Mouse (Mus musculus) intestine, postnatal 0 days (tissue): ENCODE results near the gene Nit2. TPM values are rescaled to one million over a fixed set of nuclear protein-coding genes. Genes with fewer than 3 reads are reported as not detected.
A peak's percentile ranks its signal among the peaks of the same experiment; 100 is the strongest.

ENCODE experiments used
- ATAC-seq: fragments of 200-750 bp; cut with Nextera tagmentation; 2 replicates; pipeline ENCODE4 v1.8.0; 2017; ENCODE audit warnings: mild to moderate bottlenecking, moderate TSS enrichment, moderate library complexity
- H3K27ac ChIP-seq: fragments of 300-500 bp; sonication (generic); 2 replicates; pipeline ENCODE4 v1.5.1; 2014; ENCODE audit warnings: mild to moderate bottlenecking, low read depth, low read length, moderate library complexity
- H3K27me3 ChIP-seq: fragments of 300-500 bp; sonication (generic); replicated peaks from 2 replicates; pipeline ENCODE4 v1.6.1; 2014; ENCODE audit warnings: low read length, mixed read lengths; ENCODE audit not compliant: control insufficient read depth, insufficient read depth
- H3K36me3 ChIP-seq: fragments of 300-500 bp; sonication (generic); 2 replicates; pipeline ENCODE4 v1.6.1; 2014; ENCODE audit warnings: mild to moderate bottlenecking, moderate library complexity; ENCODE audit not compliant: control insufficient read depth, insufficient read depth
- H3K4me1 ChIP-seq: fragments of 300-500 bp; sonication (generic); replicated peaks from 2 replicates; pipeline ENCODE4 v1.6.1; 2014; ENCODE audit warnings: antibody characterized with exemption, low read length, mixed read lengths; ENCODE audit not compliant: control insufficient read depth, insufficient read depth
- H3K4me2 ChIP-seq: fragments of 300-500 bp; sonication (generic); replicated peaks from 2 replicates; pipeline ENCODE4 v1.6.1; 2014; ENCODE audit warnings: low read depth, mild to moderate bottlenecking, moderate library complexity
- H3K4me3 ChIP-seq: fragments of 300-500 bp; sonication (generic); 2 replicates; pipeline ENCODE4 v1.5.1; 2014; ENCODE audit warnings: low read depth, low read length
- H3K9ac ChIP-seq: fragments of 300-500 bp; sonication (generic); 2 replicates; pipeline ENCODE4 v1.6.1; 2014; ENCODE audit warnings: mild to moderate bottlenecking, low read depth, low read length
- H3K9me3 ChIP-seq: fragments of 300-500 bp; sonication (generic); 2 replicates; pipeline ENCODE4 v1.6.1; 2016; ENCODE audit warnings: mixed run types; ENCODE audit not compliant: control insufficient read depth
- CTCF ChIP-seq: sonication (generic); IDR thresholded peaks from 2 replicates; pipeline ENCODE4 v1.5.1; 2016; ENCODE audit warnings: low read depth, mild to moderate bottlenecking, control low read depth, antibody characterized with exemption, moderate library complexity
- WGBS: fragments of 180-500 bp; shearing (Covaris S2); extraction: QIAGEN DNeasy Blood & Tissue Kit; methylation state at CpG from one replicate; pipeline ENCODE4 v1.1.7; 2014; 5-methylcytosine and 5-hydroxymethylcytosine counted together
- polyA plus RNA-seq: library from polyadenylated mRNA; unstranded; fragments of >200 nt; fragmentation: Nextera tagmentation; extraction: Ambion mirVana; gene quantifications from 2 replicates; pipeline ENCODE4 v1.2.1, GENCODE M21; 2015

The Nit2 gene
- polyA plus RNA-seq: 46.1 and 46.2 TPM in 2 replicates

- Histone ChIP-seq H3K4me3 (peak within 1 kb of the TSS; percentile 87), H3K9ac (peak within 1 kb of the TSS; percentile 88), H3K4me1 (no peaks in the 10 kb centered on the region), H3K4me2 (peak within 1 kb of the TSS; percentile 94), H3K27ac (peak within 1 kb of the TSS; percentile 81), H3K36me3 (peaks cover 22% of the 10 kb centered on the region), H3K9me3 (no peaks in the 10 kb centered on the region), H3K27me3 (no peaks in the 10 kb centered on the region)
- ATAC-seq: peak; percentile 95
- TF ChIP-seq CTCF: peak; percentile 88
- WGBS: under 1% methylated on average over 58 of the region's 58 CpGs
Observed at GRCm38 (mm10) chr16:57166611-57167513, at the start of gene Nit2. TSS of gene Nit2 (minus strand) at chr16:57167341.

- Histone ChIP-seq H3K4me3 (no peak overlapping the region), H3K4me1 (no peaks in the 10 kb centered on the region), H3K27me3 (no peaks in the 10 kb centered on the region), H3K36me3 (peaks cover 23% of the 10 kb centered on the region), H3K4me2 (no peak overlapping the region), H3K27ac (no peak overlapping the region), H3K9me3 (no peaks in the 10 kb centered on the region), H3K9ac (no peak overlapping the region)
- no peak for TF ChIP-seq CTCF
- ATAC-seq: no peak
Observed at GRCm38 (mm10) chr16:57215957-57216356, 48.8 kb upstream of the Nit2 start.

- Histone ChIP-seq H3K9me3 (no peaks in the 10 kb centered on the region), H3K4me3 (no peak overlapping the region), H3K4me2 (no peak overlapping the region), H3K36me3 (peaks cover 42% of the 10 kb centered on the region), H3K9ac (no peak overlapping the region), H3K27me3 (no peaks in the 10 kb centered on the region), H3K4me1 (no peaks in the 10 kb centered on the region), H3K27ac (no peak overlapping the region)
- TF ChIP-seq CTCF: no peak
- no peak for ATAC-seq
- 95% methylated on average over 2 of the region's 2 CpGs for WGBS
Observed at GRCm38 (mm10) chr16:57211037-57211436, 43.9 kb upstream of the Nit2 start.

- Histone ChIP-seq H3K36me3 (peaks cover 42% of the 10 kb centered on the region), H3K4me1 (no peaks in the 10 kb centered on the region), H3K27me3 (no peaks in the 10 kb centered on the region), H3K4me2 (no peak overlapping the region), H3K9me3 (no peaks in the 10 kb centered on the region), H3K4me3 (no peak overlapping the region), H3K27ac (no peak overlapping the region), H3K9ac (no peak overlapping the region)
- WGBS: 86% methylated on average over 2 of the region's 2 CpGs
- ATAC-seq: no peak
- TF ChIP-seq CTCF: no peak
Observed at GRCm38 (mm10) chr16:57208342-57208741, 41.2 kb upstream of the Nit2 start.

DNA sequence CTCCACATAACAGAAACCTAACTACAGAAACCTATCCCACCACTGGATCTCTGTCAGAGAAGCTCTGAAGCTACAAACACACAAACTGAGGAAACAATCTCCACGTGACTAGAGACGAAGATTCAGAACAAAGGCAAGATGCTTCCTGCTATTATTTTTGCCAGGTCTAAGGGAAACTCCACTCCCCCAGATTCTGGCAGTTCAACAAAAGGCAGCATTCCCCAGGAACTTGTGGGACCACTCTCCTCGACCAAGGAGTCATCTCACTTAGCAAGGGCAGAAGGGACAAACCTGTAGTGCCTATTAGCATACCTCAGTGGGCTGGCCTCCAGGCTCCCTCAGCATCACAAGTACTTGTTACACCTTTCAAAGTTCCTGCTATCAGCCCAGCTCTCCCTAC is 30.1 kb upstream of the Nit2 start:
- Histone ChIP-seq H3K4me1 (no peaks in the 10 kb centered on the region), H3K27me3 (no peaks in the 10 kb centered on the region), H3K27ac (no peak overlapping the region), H3K36me3 (peaks cover 33% of the 10 kb centered on the region), H3K4me3 (no peak overlapping the region), H3K4me2 (no peak overlapping the region), H3K9ac (no peak overlapping the region), H3K9me3 (no peaks in the 10 kb centered on the region)
- TF ChIP-seq CTCF: no peak
- WGBS: 66% methylated on average over 3 of the region's 3 CpGs
- ATAC-seq: no peak

DNA sequence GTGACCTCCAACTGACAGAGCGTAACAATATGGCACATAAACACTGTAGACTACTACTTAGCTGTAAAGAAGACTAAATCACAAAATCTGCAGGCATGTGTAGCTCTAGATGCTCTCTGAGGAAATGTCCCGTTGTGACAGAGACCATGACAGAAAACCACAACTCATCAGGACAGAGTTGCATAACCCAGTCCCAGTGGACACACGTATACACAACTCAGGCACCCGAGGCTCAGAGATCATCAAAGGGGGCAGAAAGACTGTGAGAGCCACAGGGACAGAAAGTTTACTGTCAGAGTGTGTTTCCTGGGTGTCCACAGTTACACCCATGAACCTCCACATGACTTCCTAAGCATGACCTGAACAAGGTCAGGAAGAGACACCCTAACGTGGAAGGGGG is 29.4 kb upstream of the Nit2 start:
- no peaks in the 10 kb centered on the region for H3K9me3 ChIP-seq
- WGBS: 90% methylated on average over 5 of the region's 5 CpGs
- no peaks in the 10 kb centered on the region for H3K27me3 ChIP-seq
- H3K9ac ChIP-seq: no peak overlapping the region
- ATAC-seq: no peak
- no peak overlapping the region for H3K4me2 ChIP-seq
- no peak for TF ChIP-seq CTCF
- H3K27ac ChIP-seq: no peak overlapping the region
- H3K36me3 ChIP-seq: peaks cover 40% of the 10 kb centered on the region
- H3K4me3 ChIP-seq: no peak overlapping the region
- H3K4me1 ChIP-seq: no peaks in the 10 kb centered on the region
